Mouse (Mus musculus): ENCODE data around the gene Cct2. TPM values are rescaled to one million over a fixed set of nuclear protein-coding genes. Genes with fewer than 3 reads are reported as not detected.
A peak's percentile ranks its signal among the peaks of the same experiment; 100 is the strongest.

Cct2 gene
- polyA plus RNA-seq, 1 experiment: 135 TPM

GRCm38 (mm10) chr10:117014565-117014964, 49.0 kb downstream of the Cct2 start:
- H3K36me3 ChIP-seq (ENCODE audit: control insufficient read depth, insufficient read depth, low read length): no peaks in the 10 kb centered on the region
- no peak overlapping the region for H3K27ac ChIP-seq (ENCODE audit: control insufficient read depth, insufficient read depth, low read depth, low read length)
- no peak for TF ChIP-seq POLR2A (IDR thresholded peaks at IDR 0.05; ENCODE audit: control insufficient read depth, low read depth, low read length)
- no peak for TF ChIP-seq CTCF (IDR thresholded peaks at IDR 0.05; ENCODE audit: control insufficient read depth, insufficient read depth, insufficient replicate concordance, low read depth, low read length)
- H3K27me3 ChIP-seq (ENCODE audit: control insufficient read depth, insufficient read depth, low read length): no peaks in the 10 kb centered on the region
- H3K4me1 ChIP-seq (ENCODE audit: control insufficient read depth, insufficient read depth, low read length): no peaks in the 10 kb centered on the region; the same call in 1 of the 2 replicates
- no peak overlapping the region for H3K4me3 ChIP-seq (ENCODE audit: control insufficient read depth, low read depth, low read length)

DNA sequence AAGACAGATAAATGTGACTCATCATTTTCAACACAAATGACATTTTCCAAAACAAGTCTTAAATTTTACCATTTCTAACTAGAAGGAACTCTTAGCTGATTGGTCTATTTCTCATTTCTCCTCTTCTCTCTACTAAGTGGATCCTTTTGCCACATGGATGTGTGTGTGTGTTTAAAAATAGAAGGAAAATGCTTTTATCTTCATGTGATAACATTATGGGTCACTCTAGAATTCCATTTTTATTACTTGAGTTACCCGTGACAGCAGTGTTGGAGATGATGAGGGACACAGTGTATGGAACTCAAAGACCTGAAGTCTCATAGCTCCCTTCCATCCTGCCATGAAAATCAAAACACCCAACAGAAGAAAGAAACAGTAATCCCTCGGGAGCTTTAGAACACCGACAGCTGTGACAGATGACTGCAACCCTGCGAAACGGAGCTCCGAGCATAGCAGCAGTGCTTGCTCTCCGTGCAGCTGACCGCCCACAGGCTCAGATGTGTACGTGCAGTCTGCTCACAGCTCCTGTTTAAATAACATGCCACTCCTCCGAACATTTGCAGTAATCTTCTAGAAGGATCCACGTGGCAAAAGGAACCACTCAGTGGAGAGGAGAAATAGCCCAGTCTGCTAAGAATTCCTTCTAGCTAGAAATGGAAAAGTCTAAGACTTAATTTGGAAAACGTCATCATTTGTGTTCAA, 49.8 kb downstream of the Cct2 start:
- H3K27ac ChIP-seq (ENCODE audit: control insufficient read depth, insufficient read depth, low read depth, low read length): no peak overlapping the region

DNA sequence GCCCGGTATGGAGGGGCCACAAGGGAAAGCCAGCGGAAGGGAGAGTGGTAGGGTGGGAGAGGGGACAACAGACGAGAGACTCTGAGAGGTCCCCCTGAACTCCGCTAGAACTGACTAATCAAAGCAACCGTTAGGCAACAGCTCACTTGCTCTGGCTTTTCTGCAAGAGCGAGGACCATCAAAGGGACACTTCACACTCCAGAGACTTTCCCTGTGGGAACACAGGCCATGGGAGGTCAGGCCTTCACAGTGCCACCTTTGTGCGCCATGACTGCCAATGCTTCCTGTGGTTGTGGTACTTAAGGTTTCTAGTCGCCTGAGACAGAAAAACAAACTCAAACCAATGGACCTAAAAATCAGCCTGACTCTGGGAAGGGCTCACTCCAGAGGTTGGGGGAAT, 52.6 kb downstream of the Cct2 start:
- Histone ChIP-seq H3K27me3 (ENCODE audit: control insufficient read depth, insufficient read depth, low read length) (no peaks in the 10 kb centered on the region), H3K36me3 (ENCODE audit: control insufficient read depth, insufficient read depth, low read length) (no peaks in the 10 kb centered on the region), H3K4me1 (ENCODE audit: control insufficient read depth, insufficient read depth, low read length) (no peaks in the 10 kb centered on the region; the same call in 1 of the 2 replicates), H3K4me3 (ENCODE audit: control insufficient read depth, low read depth, low read length) (no peak overlapping the region), H3K27ac (ENCODE audit: control insufficient read depth, insufficient read depth, low read depth, low read length) (no peak overlapping the region)
- TF ChIP-seq POLR2A (IDR thresholded peaks at IDR 0.05; ENCODE audit: control insufficient read depth, low read depth, low read length) (no peak), CTCF (IDR thresholded peaks at IDR 0.05; ENCODE audit: control insufficient read depth, insufficient read depth, insufficient replicate concordance, low read depth, low read length) (no peak)

More for the DNA sequence above, 49.8 kb downstream of the Cct2 start:
- no peak overlapping the region for H3K4me3 ChIP-seq (ENCODE audit: control insufficient read depth, low read depth, low read length)
- H3K36me3 ChIP-seq (ENCODE audit: control insufficient read depth, insufficient read depth, low read length): no peaks in the 10 kb centered on the region
- H3K4me1 ChIP-seq (ENCODE audit: control insufficient read depth, insufficient read depth, low read length): no peaks in the 10 kb centered on the region; the same call in 1 of the 2 replicates
- peak; percentile 3; the same call in 1 of the 2 replicates for TF ChIP-seq CTCF (IDR thresholded peaks at IDR 0.05; ENCODE audit: control insufficient read depth, insufficient read depth, insufficient replicate concordance, low read depth, low read length)
- no peak for TF ChIP-seq POLR2A (IDR thresholded peaks at IDR 0.05; ENCODE audit: control insufficient read depth, low read depth, low read length)
- no peaks in the 10 kb centered on the region for H3K27me3 ChIP-seq (ENCODE audit: control insufficient read depth, insufficient read depth, low read length)

DNA sequence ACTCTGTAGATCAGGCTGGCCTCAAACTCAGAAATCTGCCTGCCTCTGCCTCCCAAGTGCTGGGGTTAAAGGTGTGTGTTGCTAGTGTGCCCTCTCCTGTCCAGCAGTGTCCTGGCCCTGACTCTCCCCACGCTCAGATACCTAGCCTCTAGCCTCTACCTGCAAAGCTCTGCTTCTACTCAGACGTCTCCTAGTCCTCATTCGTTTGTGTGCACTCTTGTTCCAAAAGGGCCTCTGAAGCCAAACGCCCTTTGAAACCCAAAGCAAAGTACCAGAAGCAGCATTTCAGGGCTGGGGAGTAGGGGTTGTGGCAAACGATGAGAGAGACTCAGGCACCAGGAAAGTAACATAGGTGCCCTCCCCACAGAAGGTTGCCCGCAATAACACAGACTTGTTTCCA, 53.9 kb downstream of the Cct2 start:
- Histone ChIP-seq H3K4me1 (ENCODE audit: control insufficient read depth, insufficient read depth, low read length) (no peaks in the 10 kb centered on the region; the same call in 1 of the 2 replicates), H3K36me3 (ENCODE audit: control insufficient read depth, insufficient read depth, low read length) (no peaks in the 10 kb centered on the region), H3K4me3 (ENCODE audit: control insufficient read depth, low read depth, low read length) (no peak overlapping the region), H3K27ac (ENCODE audit: control insufficient read depth, insufficient read depth, low read depth, low read length) (no peak overlapping the region), H3K27me3 (ENCODE audit: control insufficient read depth, insufficient read depth, low read length) (no peaks in the 10 kb centered on the region)
- TF ChIP-seq CTCF (IDR thresholded peaks at IDR 0.05; ENCODE audit: control insufficient read depth, insufficient read depth, insufficient replicate concordance, low read depth, low read length): no peak
- TF ChIP-seq POLR2A (IDR thresholded peaks at IDR 0.05; ENCODE audit: control insufficient read depth, low read depth, low read length): no peak

DNA sequence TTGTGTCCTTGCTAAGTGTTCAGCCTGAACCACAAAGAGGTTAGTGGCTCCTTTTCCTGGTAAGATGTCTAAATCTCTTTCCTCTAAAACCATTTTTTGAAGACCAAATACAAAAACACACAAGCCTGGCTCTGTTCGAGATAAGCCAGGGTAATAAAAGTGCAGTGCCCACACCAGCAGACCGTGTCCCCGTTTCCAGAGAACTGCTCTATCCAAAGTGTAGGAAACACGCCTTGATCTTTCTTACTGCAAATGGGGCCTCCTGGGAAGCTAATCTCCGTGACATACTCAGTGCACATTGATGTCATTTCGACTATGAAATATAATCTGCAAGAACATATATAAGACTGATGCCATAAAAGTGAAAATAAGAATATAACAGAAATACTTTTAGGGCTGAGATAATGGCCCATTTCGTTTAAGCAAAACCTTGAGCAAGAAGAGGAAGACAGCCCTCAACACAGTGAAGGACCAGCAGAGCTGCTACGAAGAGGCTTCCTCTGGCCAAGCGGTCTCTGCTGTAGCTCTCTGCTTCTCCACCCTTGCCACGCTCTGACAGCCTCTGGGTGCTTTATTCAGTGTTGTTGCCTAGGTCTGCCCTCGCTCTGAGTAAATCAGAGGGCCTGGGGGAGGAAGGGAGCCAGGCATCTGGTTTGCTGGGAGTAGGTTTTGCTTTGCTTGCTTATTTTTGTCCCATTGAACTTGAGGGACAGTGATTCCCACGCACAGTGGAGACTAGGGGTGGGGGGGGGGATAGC, 57.7 kb downstream of the Cct2 start:
- Histone ChIP-seq H3K27ac (ENCODE audit: control insufficient read depth, insufficient read depth, low read depth, low read length) (no peak overlapping the region), H3K27me3 (ENCODE audit: control insufficient read depth, insufficient read depth, low read length) (no peaks in the 10 kb centered on the region), H3K4me3 (ENCODE audit: control insufficient read depth, low read depth, low read length) (no peak overlapping the region), H3K36me3 (ENCODE audit: control insufficient read depth, insufficient read depth, low read length) (no peaks in the 10 kb centered on the region), H3K4me1 (ENCODE audit: control insufficient read depth, insufficient read depth, low read length) (no peaks in the 10 kb centered on the region)
- TF ChIP-seq CTCF (IDR thresholded peaks at IDR 0.05; ENCODE audit: control insufficient read depth, insufficient read depth, insufficient replicate concordance, low read depth, low read length): no peak

DNA sequence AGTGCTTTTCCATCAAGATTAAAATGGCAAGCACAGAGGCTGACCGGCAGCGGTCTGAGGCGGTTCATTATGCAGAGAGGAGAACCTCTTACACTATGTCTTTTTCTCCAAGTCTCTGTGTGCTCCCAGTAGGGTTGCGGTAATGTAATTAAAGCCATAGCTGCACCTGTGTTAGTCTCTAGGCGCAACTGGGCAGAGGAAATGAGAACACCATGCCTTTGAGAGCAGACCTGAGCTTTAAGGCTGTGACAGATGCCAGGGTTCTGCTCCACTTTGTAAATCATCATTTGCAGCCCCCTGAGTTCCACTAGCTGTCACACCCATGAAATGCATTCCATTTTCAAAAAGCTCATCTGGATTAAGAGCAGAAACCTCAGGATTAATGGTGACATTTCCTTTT, 58.9 kb downstream of the Cct2 start:
- no peak for TF ChIP-seq POLR2A (IDR thresholded peaks at IDR 0.05; ENCODE audit: control insufficient read depth, low read depth, low read length)
- no peak for TF ChIP-seq CTCF (IDR thresholded peaks at IDR 0.05; ENCODE audit: control insufficient read depth, insufficient read depth, insufficient replicate concordance, low read depth, low read length)
- Histone ChIP-seq H3K36me3 (ENCODE audit: control insufficient read depth, insufficient read depth, low read length) (no peaks in the 10 kb centered on the region), H3K4me3 (ENCODE audit: control insufficient read depth, low read depth, low read length) (no peak overlapping the region), H3K27ac (ENCODE audit: control insufficient read depth, insufficient read depth, low read depth, low read length) (no peak overlapping the region), H3K27me3 (ENCODE audit: control insufficient read depth, insufficient read depth, low read length) (no peaks in the 10 kb centered on the region), H3K4me1 (ENCODE audit: control insufficient read depth, insufficient read depth, low read length) (no peaks in the 10 kb centered on the region)

Other genes with a start within 250 kb of the Cct2 start
- 0.06 and 0.09 TPM in 2 replicates for gene Myrfl, start 166.9 kb downstream of the Cct2 start, polyA plus RNA-seq (2012; rRNA removed)
- gene Rab3ip, start 113.0 kb downstream of the Cct2 start, polyA plus RNA-seq (2012; rRNA removed): 225 and 271 TPM in 2 replicates
- gene Gm10271, start 91.2 kb downstream of the Cct2 start, polyA plus RNA-seq (2012; rRNA removed): not detected in 2 replicates
- gene Best3, start 77.5 kb downstream of the Cct2 start, polyA plus RNA-seq (2012; rRNA removed): 1.3 and 1.4 TPM in 2 replicates
- gene Lrrc10, start 18.5 kb downstream of the Cct2 start, polyA plus RNA-seq (2012; rRNA removed): 0.06 and 0.20 TPM in 2 replicates
- gene Frs2, start 84.7 kb upstream of the Cct2 start, polyA plus RNA-seq (2012; rRNA removed): 8.0 and 10.3 TPM in 2 replicates
- 43.3 and 44.1 TPM in 2 replicates for gene Yeats4, start 160.7 kb upstream of the Cct2 start, polyA plus RNA-seq (2012; rRNA removed)
- 0.18 and 0.33 TPM in 2 replicates for gene 9530003J23Rik, start 174.9 kb upstream of the Cct2 start, polyA plus RNA-seq (2012; rRNA removed)
- 12.7 and 15.4 TPM in 2 replicates for gene Lyz2, start 218.5 kb upstream of the Cct2 start, polyA plus RNA-seq (2012; rRNA removed)
- 0.23 and 0.76 TPM in 2 replicates for gene Lyz1, start 229.1 kb upstream of the Cct2 start, polyA plus RNA-seq (2012; rRNA removed)